Mouse (Mus musculus): Measurements from ENCODE around the gene Wdr43. TPM values are rescaled to one million over a fixed set of nuclear protein-coding genes. Genes with fewer than 3 reads are reported as not detected.

Gene Wdr43
- 89.9 and 91.9 TPM in 2 replicates for polyA plus RNA-seq (2014; fragmentation: Nextera tagmentation; extraction: Ambion mirVana)

DNA sequence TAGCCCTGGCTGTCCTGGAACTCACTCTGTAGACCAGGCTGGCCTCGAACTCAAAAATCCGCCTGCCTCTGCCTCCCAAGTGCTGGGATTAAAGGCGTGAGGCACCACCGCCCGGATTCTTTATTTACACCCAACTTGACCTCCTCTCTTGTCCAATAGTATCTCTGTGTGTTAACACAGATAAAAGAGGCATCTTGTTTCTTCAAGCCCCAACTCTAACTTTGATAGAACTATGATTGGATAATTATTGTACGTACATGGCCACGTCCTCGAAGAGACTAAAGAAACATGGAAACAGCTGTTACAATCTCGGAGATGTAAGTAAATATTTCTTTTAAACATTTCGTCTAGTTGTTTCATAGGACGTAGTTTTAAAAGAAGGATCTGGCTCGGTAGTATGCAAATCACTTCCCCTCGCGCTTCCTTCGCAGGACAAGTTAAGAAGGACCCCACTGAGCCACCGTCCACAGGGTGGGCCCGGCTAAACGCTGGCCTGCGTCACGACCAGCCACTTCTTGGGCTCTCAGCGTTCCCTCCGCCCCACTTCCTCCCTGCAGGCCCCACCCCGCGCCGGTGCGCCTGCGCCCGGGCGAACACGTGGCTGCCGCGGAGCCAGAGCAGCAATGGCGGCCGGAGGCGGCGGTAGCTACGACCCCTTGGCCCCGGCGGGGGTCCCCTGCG is at the start of gene Wdr43:
Gene Wdr43 (plus strand): TSS at position 258 of the 681 bp plus-strand sequence.
- H3K27ac ChIP-seq (ENCODE audit: low read depth, low read length) = peak within 1 kb of the TSS; percentile 36; the same call in 1 of the 2 replicates
- H3K9ac ChIP-seq (ENCODE audit: low read length) = peak within 1 kb of the TSS; percentile 91
- ATAC-seq (ENCODE audit: insufficient read depth, low FRiP score, low TSS enrichment) (peak; percentile 100), DNase-seq (ENCODE audit: low spot score) (peak; percentile 98)
- H3K27me3 ChIP-seq (ENCODE audit: control insufficient read depth, insufficient read depth, low read length) = no peaks in the 10 kb centered on the region
- H3K4me2 ChIP-seq (ENCODE audit: low read depth) = peak within 1 kb of the TSS; percentile 60
- H3K9me3 ChIP-seq (ENCODE audit: control insufficient read depth, low read length) = no peaks in the 10 kb centered on the region
- H3K4me3 ChIP-seq (ENCODE audit: low read depth, low read length) = peak within 1 kb of the TSS; percentile 96
- peaks cover 14% of the 10 kb centered on the region for H3K4me1 ChIP-seq (ENCODE audit: control insufficient read depth, insufficient read depth, low read length)
- 6% methylated on average over 40 of the region's 40 CpGs for WGBS
- H3K36me3 ChIP-seq (ENCODE audit: control insufficient read depth, insufficient read depth, low read length) = no peaks in the 10 kb centered on the region

DNA sequence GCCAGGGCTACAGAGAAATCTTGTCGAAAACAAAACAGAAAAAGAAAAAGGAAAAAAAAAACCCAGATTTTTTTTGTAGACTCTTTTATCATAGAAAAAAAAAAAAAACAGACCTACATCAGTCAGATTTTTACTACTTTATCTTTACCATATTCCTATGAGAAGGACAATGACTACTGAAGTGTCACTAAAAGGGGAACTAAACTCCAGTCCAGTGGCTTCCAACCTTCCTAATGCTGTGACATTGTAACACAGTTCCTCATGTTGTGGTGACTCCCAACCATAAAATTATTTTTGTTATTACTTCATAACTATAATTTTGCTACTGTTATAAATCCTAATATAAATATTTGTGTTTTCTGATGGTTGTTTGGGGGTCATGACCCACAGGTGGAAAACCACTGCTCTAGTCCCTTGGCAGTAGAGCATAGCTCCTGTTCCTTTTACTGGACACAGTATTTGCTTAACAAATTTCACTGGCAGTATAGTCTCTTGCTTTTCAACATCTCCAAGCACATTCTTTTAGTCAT is 36.5 kb upstream of the Wdr43 start:
- no peak for ATAC-seq (ENCODE audit: insufficient read depth, low FRiP score, low TSS enrichment)
- no peak overlapping the region for H3K27ac ChIP-seq (ENCODE audit: low read depth, low read length)
- DNase-seq (ENCODE audit: low spot score) = no peak
- WGBS = 94% methylated on average over 1 of the region's 1 CpGs
- no peaks in the 10 kb centered on the region for H3K36me3 ChIP-seq (ENCODE audit: control insufficient read depth, insufficient read depth, low read length)
- H3K4me2 ChIP-seq (ENCODE audit: low read depth) = no peak overlapping the region
- H3K4me1 ChIP-seq (ENCODE audit: control insufficient read depth, insufficient read depth, low read length) = no peaks in the 10 kb centered on the region
- no peak overlapping the region for H3K9ac ChIP-seq (ENCODE audit: low read length)
- H3K27me3 ChIP-seq (ENCODE audit: control insufficient read depth, insufficient read depth, low read length) = no peaks in the 10 kb centered on the region
- no peak overlapping the region for H3K4me3 ChIP-seq (ENCODE audit: low read depth, low read length)
- H3K9me3 ChIP-seq (ENCODE audit: control insufficient read depth, low read length) = no peaks in the 10 kb centered on the region

DNA sequence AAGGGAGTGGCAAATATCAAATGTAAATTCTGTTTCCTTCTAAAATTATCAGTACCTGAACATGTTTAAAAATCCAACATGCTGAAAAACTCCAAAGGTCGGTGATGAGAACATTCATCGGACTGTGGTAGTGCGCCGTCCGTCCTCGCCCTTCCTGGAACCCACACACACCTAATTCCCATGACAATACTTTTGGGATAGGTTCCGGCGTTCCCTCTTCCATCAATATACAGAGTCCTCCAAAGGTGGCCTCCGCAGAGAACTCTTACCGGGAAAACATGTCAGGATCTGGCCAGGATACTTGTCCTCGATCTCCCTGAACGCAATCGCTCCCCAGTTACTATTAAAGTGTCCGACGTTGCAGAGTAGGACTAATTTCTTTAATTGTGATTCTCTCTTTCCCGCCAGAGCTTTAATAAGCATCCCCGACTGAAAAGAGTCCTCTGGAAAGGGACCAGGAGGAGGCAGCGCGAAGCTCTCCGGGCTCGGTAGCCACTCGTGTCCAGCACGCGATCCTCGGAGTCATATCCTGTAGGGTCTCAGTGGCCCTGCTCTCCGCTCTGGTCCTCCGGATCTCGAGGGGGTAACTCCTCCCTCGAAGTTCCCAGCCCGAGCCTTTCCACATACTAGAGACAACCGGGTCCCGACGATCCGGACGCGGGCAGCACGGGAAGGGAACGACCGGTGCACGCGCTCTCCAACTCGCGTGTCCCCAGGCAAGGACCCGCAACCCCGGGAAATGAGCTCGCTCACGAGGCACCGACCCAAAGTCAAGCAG is 17.6 kb upstream of the Wdr43 start:
- no peak for DNase-seq (ENCODE audit: low spot score)

DNA sequence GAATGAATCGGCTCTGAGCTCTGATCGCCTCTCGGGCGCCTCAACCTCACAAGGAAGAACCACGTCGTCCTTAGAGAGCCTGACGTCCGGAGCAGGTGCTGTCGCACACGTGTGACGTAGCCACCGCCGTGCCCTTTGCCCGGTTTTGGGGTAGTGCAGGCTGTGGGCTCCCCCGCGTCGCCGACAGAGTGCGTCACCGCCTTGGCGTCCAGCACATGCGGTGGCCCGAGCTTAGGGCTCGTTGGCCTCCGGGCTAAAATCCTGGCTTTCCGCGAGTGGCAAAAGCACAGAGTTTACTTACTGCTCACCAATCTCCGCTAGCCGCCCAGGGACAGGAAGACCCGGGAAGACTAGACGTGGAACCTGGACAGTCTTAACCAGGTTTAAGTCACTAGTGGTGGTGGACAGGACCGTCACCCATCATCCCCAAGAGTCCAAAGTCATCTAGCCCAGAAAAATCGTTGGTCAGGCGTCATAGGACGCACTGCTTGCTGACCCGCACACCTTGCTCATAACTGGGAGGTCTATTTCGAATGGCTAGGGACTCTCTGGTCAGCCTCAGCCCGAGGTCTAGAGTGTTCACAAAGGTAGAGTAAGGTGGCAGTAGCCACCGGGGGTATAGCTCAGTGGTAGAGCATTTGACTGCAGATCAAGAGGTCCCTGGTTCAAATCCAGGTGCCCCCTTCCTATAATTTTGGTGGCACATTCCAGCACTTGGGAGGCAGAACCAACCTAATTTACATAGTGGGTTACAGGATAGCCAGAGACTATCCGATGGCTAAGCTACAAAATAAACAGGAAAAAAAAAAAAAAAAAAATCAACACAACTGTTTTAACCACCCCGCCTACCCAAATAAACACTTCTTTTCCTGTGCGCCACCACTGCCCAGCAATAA is 16.8 kb upstream of the Wdr43 start:
- Histone ChIP-seq H3K36me3 (ENCODE audit: control insufficient read depth, insufficient read depth, low read length) (no peaks in the 10 kb centered on the region), H3K9ac (ENCODE audit: low read length) (peak overlapping the region; percentile 66), H3K4me3 (ENCODE audit: low read depth, low read length) (peak overlapping the region; percentile 72), H3K4me1 (ENCODE audit: control insufficient read depth, insufficient read depth, low read length) (no peaks in the 10 kb centered on the region), H3K27ac (ENCODE audit: low read depth, low read length) (peak overlapping the region; percentile 49; the same call in 1 of the 2 replicates), H3K4me2 (ENCODE audit: low read depth) (peak overlapping the region; percentile 70), H3K27me3 (ENCODE audit: control insufficient read depth, insufficient read depth, low read length) (no peaks in the 10 kb centered on the region), H3K9me3 (ENCODE audit: control insufficient read depth, low read length) (no peaks in the 10 kb centered on the region)
- peak; percentile 99 for ATAC-seq (ENCODE audit: insufficient read depth, low FRiP score, low TSS enrichment)
- peak; percentile 94 for DNase-seq (ENCODE audit: low spot score)
- 5% methylated on average over 42 of the region's 42 CpGs for WGBS

More for the DNA sequence above, 17.6 kb upstream of the Wdr43 start:
- no peaks in the 10 kb centered on the region for H3K36me3 ChIP-seq (ENCODE audit: control insufficient read depth, insufficient read depth, low read length)
- 1% methylated on average over 48 of the region's 48 CpGs for WGBS
- no peaks in the 10 kb centered on the region for H3K4me1 ChIP-seq (ENCODE audit: control insufficient read depth, insufficient read depth, low read length)
- H3K9me3 ChIP-seq (ENCODE audit: control insufficient read depth, low read length) = no peaks in the 10 kb centered on the region
- peak overlapping the region; percentile 70 for H3K4me2 ChIP-seq (ENCODE audit: low read depth)
- H3K4me3 ChIP-seq (ENCODE audit: low read depth, low read length) = peak overlapping the region; percentile 72
- no peaks in the 10 kb centered on the region for H3K27me3 ChIP-seq (ENCODE audit: control insufficient read depth, insufficient read depth, low read length)
- H3K27ac ChIP-seq (ENCODE audit: low read depth, low read length) = peak overlapping the region; percentile 49; the same call in 1 of the 2 replicates
- peak overlapping the region; percentile 66 for H3K9ac ChIP-seq (ENCODE audit: low read length)
- ATAC-seq (ENCODE audit: insufficient read depth, low FRiP score, low TSS enrichment) = peak; percentile 63; the same call in 1 of the 2 replicates

DNA sequence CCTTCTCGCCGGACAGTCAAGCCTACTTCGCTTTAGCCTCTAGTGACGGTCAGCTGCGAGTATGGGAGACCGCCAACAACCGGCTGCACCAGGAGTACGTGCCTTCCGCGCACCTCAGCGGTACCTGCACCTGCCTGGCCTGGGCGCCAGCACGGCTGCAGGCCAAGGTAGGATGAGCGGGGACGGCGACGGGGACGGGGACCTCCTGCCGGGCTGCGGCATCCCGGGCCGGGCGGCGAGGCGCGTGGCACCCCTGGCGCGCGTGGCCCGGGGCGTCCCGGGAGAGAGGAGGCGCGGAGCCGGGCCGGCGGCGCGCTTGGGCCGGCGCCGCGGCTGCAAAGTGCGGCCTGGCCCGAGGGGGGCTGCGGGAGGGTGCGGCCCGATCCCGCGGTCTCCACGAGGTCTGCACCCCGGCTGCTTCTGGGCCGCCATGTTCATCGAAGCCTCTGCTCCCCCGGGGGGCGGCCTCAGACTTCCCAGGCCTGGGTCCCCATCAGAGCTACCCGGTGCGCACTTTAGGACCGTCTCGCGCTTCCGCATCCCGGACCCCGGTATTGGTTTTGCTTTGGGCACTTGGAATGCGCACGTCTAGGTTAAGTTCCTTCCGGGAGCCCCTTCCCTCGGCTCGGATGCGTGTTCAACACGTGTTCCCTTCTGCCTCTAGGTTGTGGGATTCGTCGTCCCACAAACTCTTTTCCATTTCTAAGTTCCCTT is 781 bp downstream of the Wdr43 start:
- peak overlapping the region; percentile 36; the same call in 1 of the 2 replicates for H3K27ac ChIP-seq (ENCODE audit: low read depth, low read length)
- H3K4me2 ChIP-seq (ENCODE audit: low read depth) = peak overlapping the region; percentile 60
- under 1% methylated on average over 51 of the region's 73 CpGs for whole genome bisulfite sequencing
- no peaks in the 10 kb centered on the region for H3K36me3 ChIP-seq (ENCODE audit: control insufficient read depth, insufficient read depth, low read length)
- no peaks in the 10 kb centered on the region for H3K27me3 ChIP-seq (ENCODE audit: control insufficient read depth, insufficient read depth, low read length)
- peak; percentile 52 for DNase-seq (ENCODE audit: low spot score)
- peaks cover 14% of the 10 kb centered on the region for H3K4me1 ChIP-seq (ENCODE audit: control insufficient read depth, insufficient read depth, low read length)
- peak overlapping the region; percentile 91 for H3K9ac ChIP-seq (ENCODE audit: low read length)
- H3K4me3 ChIP-seq (ENCODE audit: low read depth, low read length) = peak overlapping the region; percentile 96
- H3K9me3 ChIP-seq (ENCODE audit: control insufficient read depth, low read length) = no peaks in the 10 kb centered on the region
- ATAC-seq (ENCODE audit: insufficient read depth, low FRiP score, low TSS enrichment) = peak; percentile 77

DNA sequence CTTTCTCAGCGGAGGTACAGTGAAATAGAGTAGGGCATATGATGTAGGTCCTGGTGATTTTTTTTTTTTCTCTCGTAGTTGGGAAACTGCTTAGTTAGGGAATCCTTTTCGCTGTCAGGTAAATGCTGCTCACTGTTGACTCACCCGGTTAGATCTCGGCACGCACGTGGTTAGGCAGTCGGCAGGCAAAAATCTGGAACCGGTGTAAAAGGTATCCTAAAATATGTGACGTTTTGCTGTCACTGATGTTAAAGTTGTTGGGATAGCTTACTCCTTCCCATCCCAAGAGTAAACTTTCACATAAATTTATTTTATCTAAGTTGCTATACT is 1.3 kb downstream of the Wdr43 start:
- Histone ChIP-seq H3K27ac (ENCODE audit: low read depth, low read length) (no peak overlapping the region), H3K27me3 (ENCODE audit: control insufficient read depth, insufficient read depth, low read length) (no peaks in the 10 kb centered on the region), H3K9me3 (ENCODE audit: control insufficient read depth, low read length) (no peaks in the 10 kb centered on the region), H3K4me2 (ENCODE audit: low read depth) (peak overlapping the region; percentile 60), H3K9ac (ENCODE audit: low read length) (peak overlapping the region; percentile 91), H3K36me3 (ENCODE audit: control insufficient read depth, insufficient read depth, low read length) (no peaks in the 10 kb centered on the region), H3K4me3 (ENCODE audit: low read depth, low read length) (peak overlapping the region; percentile 96), H3K4me1 (ENCODE audit: control insufficient read depth, insufficient read depth, low read length) (peaks cover 14% of the 10 kb centered on the region)
- no peak for DNase-seq (ENCODE audit: low spot score)
- under 1% methylated on average over 10 of the region's 10 CpGs for WGBS
- ATAC-seq (ENCODE audit: insufficient read depth, low FRiP score, low TSS enrichment) = no peak

DNA sequence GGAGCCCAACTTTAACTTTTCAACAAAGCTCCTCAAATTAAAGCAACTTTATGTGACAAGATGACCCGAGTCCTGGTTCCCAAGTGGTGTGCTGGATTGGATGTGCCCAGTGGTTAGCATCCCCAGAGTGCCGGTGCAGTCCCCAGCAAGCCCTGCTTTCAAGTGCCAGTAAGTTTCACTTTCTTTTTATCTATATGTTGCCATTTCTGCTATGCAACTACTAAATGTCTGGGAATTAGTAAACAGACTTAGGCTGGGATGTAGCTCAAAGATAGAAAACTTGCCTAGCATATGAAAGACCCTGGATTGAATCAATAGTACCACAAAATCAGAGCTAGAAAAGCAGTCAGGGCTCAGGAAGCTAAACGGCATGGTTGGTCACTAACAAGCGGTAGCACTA is 2.3 kb downstream of the Wdr43 start:
- H3K4me3 ChIP-seq (ENCODE audit: low read depth, low read length) = 0 out of 2 replicates have a peak overlapping the region, but pooled peaks have one; percentile 96
- WGBS = 75% methylated on average over 4 of the region's 4 CpGs
- no peaks in the 10 kb centered on the region for H3K27me3 ChIP-seq (ENCODE audit: control insufficient read depth, insufficient read depth, low read length)
- no peak for DNase-seq (ENCODE audit: low spot score)
- H3K36me3 ChIP-seq (ENCODE audit: control insufficient read depth, insufficient read depth, low read length) = no peaks in the 10 kb centered on the region
- peaks cover 14% of the 10 kb centered on the region for H3K4me1 ChIP-seq (ENCODE audit: control insufficient read depth, insufficient read depth, low read length)
- no peaks in the 10 kb centered on the region for H3K9me3 ChIP-seq (ENCODE audit: control insufficient read depth, low read length)
- ATAC-seq (ENCODE audit: insufficient read depth, low FRiP score, low TSS enrichment) = no peak
- no peak overlapping the region for H3K27ac ChIP-seq (ENCODE audit: low read depth, low read length)
- no peak overlapping the region for H3K9ac ChIP-seq (ENCODE audit: low read length)
- H3K4me2 ChIP-seq (ENCODE audit: low read depth) = no peak overlapping the region; the same call in 1 of the 2 replicates

DNA sequence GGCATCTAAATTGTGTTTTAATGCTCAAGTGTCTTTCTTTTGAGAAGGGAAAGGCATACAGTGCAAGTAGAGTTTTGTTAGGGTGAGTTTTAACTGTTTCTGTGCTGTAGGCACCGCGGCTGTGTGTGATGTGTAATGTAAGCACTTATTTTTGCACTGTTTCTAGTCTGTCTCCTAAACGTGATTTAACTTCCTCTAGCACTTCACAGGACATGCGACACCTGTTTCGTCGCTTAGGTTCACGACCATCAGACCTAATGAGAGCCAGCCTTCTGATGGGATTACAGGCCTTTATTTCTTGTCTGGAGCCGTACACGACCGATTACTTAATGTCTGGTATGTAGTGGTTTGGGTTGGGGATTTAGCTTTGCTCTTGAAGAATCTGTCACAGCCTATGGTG is 16.1 kb downstream of the Wdr43 start:
- H3K4me2 ChIP-seq (ENCODE audit: low read depth) = no peak overlapping the region
- H3K4me3 ChIP-seq (ENCODE audit: low read depth, low read length) = no peak overlapping the region
- WGBS = 91% methylated on average over 10 of the region's 10 CpGs
- peaks cover 11% of the 10 kb centered on the region for H3K36me3 ChIP-seq (ENCODE audit: control insufficient read depth, insufficient read depth, low read length)
- H3K9ac ChIP-seq (ENCODE audit: low read length) = no peak overlapping the region
- no peaks in the 10 kb centered on the region for H3K4me1 ChIP-seq (ENCODE audit: control insufficient read depth, insufficient read depth, low read length)
- H3K27me3 ChIP-seq (ENCODE audit: control insufficient read depth, insufficient read depth, low read length) = no peaks in the 10 kb centered on the region
- no peaks in the 10 kb centered on the region for H3K9me3 ChIP-seq (ENCODE audit: control insufficient read depth, low read length)
- H3K27ac ChIP-seq (ENCODE audit: low read depth, low read length) = no peak overlapping the region
- DNase-seq (ENCODE audit: low spot score) (no peak), ATAC-seq (ENCODE audit: insufficient read depth, low FRiP score, low TSS enrichment) (no peak)

All from neural tube, embryonic 11.5 days (tissue).